ENCODE assay signal across 9 mouse cellular contexts in genomic region chr11:54413017-54413416, GRCm38 (mm10). TPM values are rescaled to one million over a fixed set of nuclear protein-coding genes. Genes with fewer than 3 reads are reported as not detected.
DNase-seq lines count a peak whose midpoint lies in the region; ATAC-seq and TF ChIP-seq lines count a peak whose summit lies in the region.
"Had no signal": no experiment of that assay in that cellular context is flagged by ENCODE, and none has a peak within 500 bp of the region (broad histone marks: within the 10 kb centered on the region; RNA-seq: fewer than 3 reads in every experiment).

No protein-coding gene starts in this region.

- H3K4me3 ChIP-seq in forebrain, embryonic 12.5 days (replicated peaks) = no peak overlapping the region
- no peak overlapping the region for H3K4me3 ChIP-seq in cerebellum, adult 2 months (replicated peaks; ENCODE audit: insufficient read depth, low read depth, low read length)

- no peak for TF ChIP-seq CTCF in cerebellum, adult 2 months (IDR thresholded peaks at IDR 0.05; ENCODE audit: borderline replicate concordance, insufficient read depth, low read depth, low read length)

- no peaks in the 10 kb centered on the region for H3K9me3 ChIP-seq in forebrain, embryonic 12.5 days

- no peak overlapping the region for H3K27ac ChIP-seq in forebrain, embryonic 12.5 days
- no peak overlapping the region for H3K27ac ChIP-seq in cerebellum, adult 2 months (ENCODE audit: insufficient read depth, low read length)

- no peak for TF ChIP-seq POLR2A in cerebellum, adult 2 months (IDR thresholded peaks at IDR 0.05; ENCODE audit: borderline replicate concordance, insufficient read depth, low read length)

- no peak overlapping the region for H3K9ac ChIP-seq in forebrain, embryonic 12.5 days

- no peak for DNase-seq in frontal cortex, postnatal 25 days (ENCODE audit: low spot score in 2 of 2)
- DNase-seq in 3T3-L1 (ENCODE audit: low read depth, low spot score) = peak; percentile 45
- peak; percentile 12 for DNase-seq in fibroblast of lung, adult 2 months (ENCODE audit: low read depth)
- peak; percentile 58 for DNase-seq in lung, postnatal 10 days
- DNase-seq in c-Kit-positive CD71-positive TER-119-positive erythroid progenitor cells, embryonic 14.5 days (ENCODE audit: low spot score) = no peak
- DNase-seq in cerebellum, adult 2 months = no peak
- DNase-seq: cerebellum, postnatal 25 days had no signal

- no peaks in the 10 kb centered on the region for H3K27me3 ChIP-seq in forebrain, embryonic 12.5 days
- H3K27me3 ChIP-seq in cerebellum, adult 2 months (ENCODE audit: control insufficient read depth, insufficient read depth, low read length) = no peaks in the 10 kb centered on the region

- WGBS in forebrain, embryonic 12.5 days = 62% methylated on average over 6 of the region's 6 CpGs
- WGBS in cerebellum, adult 2 months = 46% methylated on average over 6 of the region's 6 CpGs

- ATAC-seq in frontal cortex, adult (ENCODE audit: low TSS enrichment) = peak; percentile 77
- no peak for ATAC-seq in forebrain, embryonic 12.5 days (ENCODE audit: low FRiP score)

- H3K36me3 ChIP-seq in forebrain, embryonic 12.5 days (replicated peaks) = no peaks in the 10 kb centered on the region

- no peaks in the 10 kb centered on the region; the same call in 1 of the 2 replicates for H3K4me1 ChIP-seq in forebrain, embryonic 12.5 days
- H3K4me1 ChIP-seq in cerebellum, adult 2 months (ENCODE audit: control insufficient read depth, insufficient read depth, low read length) = no peaks in the 10 kb centered on the region

- H3K4me2 ChIP-seq in forebrain, embryonic 12.5 days = no peak overlapping the region

RNA-seq across cellular contexts. Expression of gene Fnip1, which starts 25.0 kb away (rescaled TPM):
- 12.4 and 13.8 TPM in 2 replicates for polyA plus RNA-seq in forebrain, embryonic 12.5 days (2016; fragmentation: Nextera tagmentation; extraction: Ambion mirVana)
- 14.8 and 16.2 TPM in 2 replicates for polyA plus RNA-seq in cerebellum, adult 2 months (2012; rRNA removed)

RNA-seq across cellular contexts. Expression of gene Meikin, which starts 42.6 kb away (rescaled TPM):
- not detected in 2 replicates for polyA plus RNA-seq in forebrain, embryonic 12.5 days (2016; fragmentation: Nextera tagmentation; extraction: Ambion mirVana)
- polyA plus RNA-seq in cerebellum, adult 2 months (2012; rRNA removed) = not detected in 2 replicates

Comparison
In these comparisons a context has a peak if more than half of its experiments do, and no peak if none do; other contexts are left out.
1. DNase-seq: peak in 3T3-L1 (single experiment), fibroblast of lung, adult 2 months (single experiment) and lung, postnatal 10 days (single experiment); none in frontal cortex, postnatal 25 days (0 of 2), c-Kit-positive CD71-positive TER-119-positive erythroid progenitor cells, embryonic 14.5 days (single experiment) and cerebellum, adult 2 months (0 of 2).